Mouse (Mus musculus): ENCODE data around the gene Myog. TPM values are rescaled to one million over a fixed set of nuclear protein-coding genes. Genes with fewer than 3 reads are reported as not detected.
"Not testable (repeated sequence)": the region's sequence is repeated elsewhere in the genome, so short reads cannot be mapped to it uniquely, and the experiment has no call there.

Gene Myog
- polyA plus RNA-seq, 1 experiment, result 0.11 TPM

- Histone ChIP-seq H3K4me3 (ENCODE audit: control insufficient read depth, low read depth, low read length) (no peak overlapping the region), H3K4me1 (ENCODE audit: control insufficient read depth, insufficient read depth, low read length) (peaks cover 9% of the 10 kb centered on the region), H3K36me3 (ENCODE audit: control insufficient read depth, insufficient read depth, low read length) (no peaks in the 10 kb centered on the region), H3K27me3 (ENCODE audit: control insufficient read depth, insufficient read depth, low read length) (no peaks in the 10 kb centered on the region), H3K27ac (ENCODE audit: control insufficient read depth, insufficient read depth, low read depth, low read length) (no peak overlapping the region)
- TF ChIP-seq POLR2A (IDR thresholded peaks at IDR 0.05; ENCODE audit: control insufficient read depth, low read depth, low read length) (no peak), CTCF (IDR thresholded peaks at IDR 0.05; ENCODE audit: control insufficient read depth, insufficient read depth, insufficient replicate concordance, low read depth, low read length) (no peak)
These were observed 43.2 kb upstream of the Myog start for GRCm38 (mm10) chr1:134246590-134246989.

DNA sequence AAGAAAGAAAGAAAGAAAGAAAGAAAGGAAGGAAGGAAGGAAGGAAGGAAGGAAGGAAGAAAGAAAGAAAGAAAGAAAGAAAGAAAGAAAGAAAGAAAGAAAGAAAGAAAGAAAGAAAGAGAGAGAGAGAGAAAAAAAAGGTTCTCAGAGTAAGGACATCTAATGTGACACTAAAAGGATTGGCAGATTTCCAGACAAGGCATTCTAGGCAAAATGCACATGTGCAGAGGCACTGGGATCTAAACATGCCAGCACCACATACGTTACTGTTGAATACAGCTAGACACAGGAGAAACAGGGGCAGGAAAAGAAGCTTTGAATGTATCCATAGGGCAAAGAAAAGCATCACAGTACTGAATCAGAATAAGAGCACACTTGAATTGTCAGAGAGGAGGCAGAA, 40.1 kb upstream of the Myog start:
- not testable (repeated sequence) for H3K27me3 ChIP-seq (ENCODE audit: control insufficient read depth, insufficient read depth, low read length); H3K36me3 ChIP-seq (ENCODE audit: control insufficient read depth, insufficient read depth, low read length); H3K4me1 ChIP-seq (ENCODE audit: control insufficient read depth, insufficient read depth, low read length); H3K27ac ChIP-seq (ENCODE audit: control insufficient read depth, insufficient read depth, low read depth, low read length); H3K4me3 ChIP-seq (ENCODE audit: control insufficient read depth, low read depth, low read length)

DNA sequence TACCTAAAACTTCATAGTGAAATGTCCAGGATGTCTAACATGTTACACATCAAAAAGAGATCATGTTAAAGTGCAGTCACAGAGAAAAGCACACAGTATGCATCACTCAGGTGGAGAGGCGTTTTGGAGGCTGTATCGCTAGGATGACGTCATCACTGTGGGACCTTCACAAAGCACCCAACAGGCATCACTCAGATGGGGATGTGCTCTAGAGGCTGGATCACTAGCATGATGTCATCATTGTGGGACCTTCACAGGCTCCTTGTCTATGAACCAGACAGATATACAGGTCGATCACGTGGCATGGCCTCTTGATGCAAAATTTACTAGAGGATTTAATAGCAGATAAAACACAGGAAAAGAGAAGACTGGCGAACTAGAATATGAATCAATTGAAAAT, 25.4 kb upstream of the Myog start:
- Histone ChIP-seq H3K4me3 (ENCODE audit: control insufficient read depth, low read depth, low read length) (no peak overlapping the region), H3K4me1 (ENCODE audit: control insufficient read depth, insufficient read depth, low read length) (no peaks in the 10 kb centered on the region), H3K27me3 (ENCODE audit: control insufficient read depth, insufficient read depth, low read length) (no peaks in the 10 kb centered on the region), H3K27ac (ENCODE audit: control insufficient read depth, insufficient read depth, low read depth, low read length) (no peak overlapping the region), H3K36me3 (ENCODE audit: control insufficient read depth, insufficient read depth, low read length) (no peaks in the 10 kb centered on the region)
- no peak for TF ChIP-seq POLR2A (IDR thresholded peaks at IDR 0.05; ENCODE audit: control insufficient read depth, low read depth, low read length)
- TF ChIP-seq CTCF (IDR thresholded peaks at IDR 0.05; ENCODE audit: control insufficient read depth, insufficient read depth, insufficient replicate concordance, low read depth, low read length), result no peak

DNA sequence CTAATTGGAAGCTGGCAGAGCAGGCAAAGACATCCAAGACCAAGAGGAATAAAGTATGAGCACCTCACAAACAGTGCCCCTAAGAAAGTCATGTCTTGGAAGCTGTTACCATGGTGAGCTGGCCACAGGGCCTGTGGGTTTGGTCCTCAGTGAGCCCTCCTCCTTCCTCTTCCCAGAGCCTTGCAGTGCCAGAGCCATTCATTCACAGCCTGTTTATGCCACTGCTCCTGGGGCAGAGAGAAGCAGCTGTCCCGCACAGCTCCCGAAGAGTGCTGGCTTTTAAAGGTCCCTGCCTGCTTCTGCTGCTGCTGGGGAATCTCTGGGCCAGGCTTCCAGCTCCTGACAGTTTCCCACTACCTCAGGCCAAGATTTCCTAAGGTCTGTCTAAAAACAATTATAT, 24.0 kb upstream of the Myog start:
- Histone ChIP-seq H3K27ac (ENCODE audit: control insufficient read depth, insufficient read depth, low read depth, low read length) (no peak overlapping the region), H3K4me3 (ENCODE audit: control insufficient read depth, low read depth, low read length) (no peak overlapping the region), H3K36me3 (ENCODE audit: control insufficient read depth, insufficient read depth, low read length) (no peaks in the 10 kb centered on the region), H3K27me3 (ENCODE audit: control insufficient read depth, insufficient read depth, low read length) (no peaks in the 10 kb centered on the region), H3K4me1 (ENCODE audit: control insufficient read depth, insufficient read depth, low read length) (no peaks in the 10 kb centered on the region)
- no peak for TF ChIP-seq CTCF (IDR thresholded peaks at IDR 0.05; ENCODE audit: control insufficient read depth, insufficient read depth, insufficient replicate concordance, low read depth, low read length)
- no peak for TF ChIP-seq POLR2A (IDR thresholded peaks at IDR 0.05; ENCODE audit: control insufficient read depth, low read depth, low read length)

- Histone ChIP-seq H3K27ac (ENCODE audit: control insufficient read depth, insufficient read depth, low read depth, low read length) (no peak overlapping the region), H3K36me3 (ENCODE audit: control insufficient read depth, insufficient read depth, low read length) (no peaks in the 10 kb centered on the region), H3K4me1 (ENCODE audit: control insufficient read depth, insufficient read depth, low read length) (no peaks in the 10 kb centered on the region), H3K27me3 (ENCODE audit: control insufficient read depth, insufficient read depth, low read length) (no peaks in the 10 kb centered on the region), H3K4me3 (ENCODE audit: control insufficient read depth, low read depth, low read length) (no peak overlapping the region)
- TF ChIP-seq POLR2A (IDR thresholded peaks at IDR 0.05; ENCODE audit: control insufficient read depth, low read depth, low read length) (no peak), CTCF (IDR thresholded peaks at IDR 0.05; ENCODE audit: control insufficient read depth, insufficient read depth, insufficient replicate concordance, low read depth, low read length) (no peak)
These were observed 19.8 kb upstream of the Myog start for GRCm38 (mm10) chr1:134270026-134270425.

DNA sequence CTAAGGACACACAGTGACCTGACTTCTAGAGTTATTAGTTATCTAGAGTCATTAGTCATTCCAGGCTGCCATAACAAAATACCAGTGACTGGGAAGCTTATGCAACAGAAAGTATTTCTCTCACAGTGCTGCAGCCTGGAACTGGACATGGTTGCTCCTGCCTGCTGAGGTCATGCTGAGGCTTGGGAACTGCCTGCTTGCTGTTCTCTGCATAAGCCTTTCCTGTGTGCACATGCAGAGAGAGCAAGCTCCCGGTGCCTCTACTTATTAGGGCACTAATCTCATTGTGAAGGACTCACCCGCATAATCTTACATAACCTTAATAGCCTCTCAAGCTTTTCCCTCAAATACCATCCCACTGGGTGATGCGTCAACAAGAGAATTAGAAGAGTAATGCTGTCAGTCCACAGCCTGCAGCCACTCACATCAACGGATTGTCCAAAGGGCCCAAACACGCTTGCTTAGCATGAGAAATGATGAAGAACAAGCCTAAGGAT, 17.0 kb upstream of the Myog start:
- Histone ChIP-seq H3K36me3 (ENCODE audit: control insufficient read depth, insufficient read depth, low read length) (no peaks in the 10 kb centered on the region), H3K4me1 (ENCODE audit: control insufficient read depth, insufficient read depth, low read length) (no peaks in the 10 kb centered on the region), H3K27ac (ENCODE audit: control insufficient read depth, insufficient read depth, low read depth, low read length) (no peak overlapping the region), H3K27me3 (ENCODE audit: control insufficient read depth, insufficient read depth, low read length) (no peaks in the 10 kb centered on the region), H3K4me3 (ENCODE audit: control insufficient read depth, low read depth, low read length) (no peak overlapping the region)
- TF ChIP-seq CTCF (IDR thresholded peaks at IDR 0.05; ENCODE audit: control insufficient read depth, insufficient read depth, insufficient replicate concordance, low read depth, low read length), result no peak
- TF ChIP-seq POLR2A (IDR thresholded peaks at IDR 0.05; ENCODE audit: control insufficient read depth, low read depth, low read length), result no peak

DNA sequence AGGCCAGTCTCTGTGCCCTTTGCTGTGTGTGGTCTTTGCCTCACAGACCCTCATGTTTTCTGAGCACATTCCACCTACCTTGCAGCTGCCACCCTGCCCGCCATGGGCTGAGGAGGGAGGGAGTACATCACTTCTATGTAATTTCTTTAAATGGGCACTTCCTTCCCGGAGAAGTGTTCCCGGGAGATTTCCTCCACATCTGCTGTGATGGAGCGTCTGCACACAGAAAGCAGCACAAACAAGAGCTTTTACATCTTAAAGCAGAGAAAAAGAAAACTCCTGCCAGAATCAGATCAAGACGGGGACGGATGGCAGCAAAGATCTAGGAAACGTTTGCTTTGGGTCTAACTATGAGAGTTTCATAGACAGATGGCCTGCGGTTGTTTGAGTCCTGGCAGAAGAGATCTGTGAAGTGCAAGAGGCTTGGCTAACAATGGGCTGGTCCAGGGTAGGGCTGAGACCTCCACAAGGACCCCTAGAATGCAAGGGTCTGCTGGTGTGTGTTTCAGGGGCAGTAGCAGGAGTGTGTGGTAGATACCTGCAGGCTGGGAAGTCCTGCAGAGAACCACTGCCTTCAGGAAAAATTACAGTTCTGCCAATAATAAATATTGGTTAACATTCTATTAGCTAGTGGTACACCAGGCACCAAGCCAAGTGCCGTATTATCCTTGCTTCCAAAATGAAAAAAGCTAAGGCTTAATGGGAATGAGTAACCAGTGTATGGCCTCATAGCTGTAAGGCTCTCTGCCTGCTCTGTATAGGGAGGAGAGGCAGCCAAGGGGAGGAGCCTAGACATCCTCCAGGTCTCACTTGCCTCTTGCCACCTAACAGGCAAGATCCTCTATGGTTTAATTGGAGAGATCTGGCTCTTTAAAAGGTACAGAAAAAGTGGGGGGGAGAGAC, 16.0 kb upstream of the Myog start:
- Histone ChIP-seq H3K27ac (ENCODE audit: control insufficient read depth, insufficient read depth, low read depth, low read length) (no peak overlapping the region), H3K27me3 (ENCODE audit: control insufficient read depth, insufficient read depth, low read length) (no peaks in the 10 kb centered on the region), H3K4me3 (ENCODE audit: control insufficient read depth, low read depth, low read length) (no peak overlapping the region), H3K36me3 (ENCODE audit: control insufficient read depth, insufficient read depth, low read length) (no peaks in the 10 kb centered on the region), H3K4me1 (ENCODE audit: control insufficient read depth, insufficient read depth, low read length) (no peaks in the 10 kb centered on the region)
- no peak for TF ChIP-seq CTCF (IDR thresholded peaks at IDR 0.05; ENCODE audit: control insufficient read depth, insufficient read depth, insufficient replicate concordance, low read depth, low read length)
- TF ChIP-seq POLR2A (IDR thresholded peaks at IDR 0.05; ENCODE audit: control insufficient read depth, low read depth, low read length), result no peak
